Mouse (Mus musculus) megakaryocyte, adult 5-6 weeks (primary cell): ENCODE results near the gene Icam4. TPM values are rescaled to one million over a fixed set of nuclear protein-coding genes. Genes with fewer than 3 reads are reported as not detected.
"Not testable (repeated sequence)": the region's sequence is repeated elsewhere in the genome, so short reads cannot be mapped to it uniquely, and the experiment has no call there.

ENCODE experiments used
- ATAC-seq: 2 replicates; pipeline ENCODE4 v1.8.0; 2016; ENCODE audit warnings: mild to moderate bottlenecking, inconsistent platforms; ENCODE audit not compliant: poor library complexity, severe bottlenecking
- total RNA-seq, 2 experiments: library from RNA; stranded (forward) in 1 of 2; stranded (reverse) in 1 of 2; fragments of 153-499, 151-499 nt in 1 of 2; fragments of 221-1000, 200-1000 nt in 1 of 2; gene quantifications; 2 replicates each; pipeline versions ENCODE4 v1.2.3 to v1.2.4; 2015 to 2017

Gene Icam4
- total RNA-seq (2015) = 0.91 and 1.1 TPM in 2 replicates
- total RNA-seq (2017) = 0.44 and 2.4 TPM in 2 replicates

- peak; percentile 59 for ATAC-seq
Observed at GRCm38 (mm10) chr9:21029291-21030054, at the start of gene Icam4. Icam4 (plus strand) TSS chr9:21029373.

GRCm38 (mm10) chr9:20979769-20980168, 49.4 kb upstream of the Icam4 start:
- 0 out of 2 replicates have a peak, but pooled peaks have one; percentile 29 for ATAC-seq

GRCm38 (mm10) chr9:20982171-20982570, 47.0 kb upstream of the Icam4 start:
- ATAC-seq = no peak

GRCm38 (mm10) chr9:20983169-20983568, 46.0 kb upstream of the Icam4 start:
- no peak for ATAC-seq

GRCm38 (mm10) chr9:20986952-20987686, 42.1 kb upstream of the Icam4 start:
- no peak for ATAC-seq

- no peak for ATAC-seq
Observed at GRCm38 (mm10) chr9:20987953-20988352, 41.2 kb upstream of the Icam4 start.

GRCm38 (mm10) chr9:20990861-20991260, 38.3 kb upstream of the Icam4 start:
- ATAC-seq = no peak

- no peak for ATAC-seq
Observed at GRCm38 (mm10) chr9:20991587-20991986, 37.6 kb upstream of the Icam4 start.

- no peak for ATAC-seq
Observed at GRCm38 (mm10) chr9:20993165-20993898, 35.8 kb upstream of the Icam4 start.

GRCm38 (mm10) chr9:20995069-20995468, 34.1 kb upstream of the Icam4 start:
- no peak for ATAC-seq

- ATAC-seq = peak; percentile 75
Observed at GRCm38 (mm10) chr9:20997065-20997464, 32.1 kb upstream of the Icam4 start.

- ATAC-seq = not testable (repeated sequence)
Observed at GRCm38 (mm10) chr9:20998337-20998736, 30.8 kb upstream of the Icam4 start.

GRCm38 (mm10) chr9:21000811-21001210, 28.4 kb upstream of the Icam4 start:
- ATAC-seq = no peak

GRCm38 (mm10) chr9:21001651-21002200, 27.4 kb upstream of the Icam4 start:
- no peak for ATAC-seq

GRCm38 (mm10) chr9:21002270-21002626, 26.9 kb upstream of the Icam4 start:
- no peak for ATAC-seq

GRCm38 (mm10) chr9:21002627-21003551, 26.3 kb upstream of the Icam4 start, which contains the start of gene Mrpl4:
Mrpl4 (plus strand) TSS chr9:21002738.
- ATAC-seq = peak; percentile 97

GRCm38 (mm10) chr9:21007313-21007952, 21.7 kb upstream of the Icam4 start:
- ATAC-seq = no peak

GRCm38 (mm10) chr9:21008007-21008406, 21.2 kb upstream of the Icam4 start:
- ATAC-seq = no peak

- ATAC-seq = no peak
Observed at GRCm38 (mm10) chr9:21010362-21010761, 18.8 kb upstream of the Icam4 start.
